Mouse (Mus musculus) CH12.LX (cell line): ENCODE measurements around the gene Sephs2. TPM values are rescaled to one million over a fixed set of nuclear protein-coding genes. Genes with fewer than 3 reads are reported as not detected.
A peak's percentile ranks its signal among the peaks of the same experiment; 100 is the strongest.

Source experiments
- DNase-seq: peaks from one replicate; pipeline ENCODE4 v3.0.0-alpha.2; 2013; ENCODE audit errors: extremely low read depth
- H3K27ac ChIP-seq: 2 replicates; pipeline ENCODE4 v1.5.1; 2012; ENCODE audit warnings: low read depth, mild to moderate bottlenecking, control low read depth, moderate library complexity; ENCODE audit not compliant: insufficient read depth
- H3K27me3 ChIP-seq: replicated peaks from 2 replicates; pipeline ENCODE3; 2012; ENCODE audit warnings: inconsistent platforms
- H3K36me3 ChIP-seq, 2 experiments: replicated peaks in 1 of 2; 2 replicates each; pipeline versions ENCODE3 to v1.6.1; 2012; ENCODE audit warnings: inconsistent platforms in 1 of 2, low read length in 1 of 2, mild to moderate bottlenecking in 1 of 2, mixed read lengths in 1 of 2, moderate library complexity in 1 of 2; ENCODE audit not compliant: control insufficient read depth in 1 of 2, insufficient read depth in 1 of 2
- H3K4me1 ChIP-seq, 2 experiments: 2 replicates each; pipeline ENCODE4 v1.6.1; 2012; ENCODE audit warnings: inconsistent platforms in 1 of 2, moderate library complexity in 1 of 2; ENCODE audit not compliant: insufficient read depth in 2 of 2, control insufficient read depth in 1 of 2
- H3K4me2 ChIP-seq: 2 replicates; pipeline ENCODE4 v1.6.1; 2012; ENCODE audit warnings: low read depth, mild to moderate bottlenecking, control low read depth; ENCODE audit not compliant: poor library complexity, insufficient read depth, severe bottlenecking
- H3K4me3 ChIP-seq, 3 experiments: fragments of 150-350 bp in 1 of 3; sonication (generic) in 1 of 3; replicated peaks in 1 of 3; 2 replicates each; pipeline versions ENCODE3 to v1.5.1; 2011 to 2012; ENCODE audit warnings: low read depth in 2 of 3, low read length in 2 of 3, mild to moderate bottlenecking in 2 of 3, moderate library complexity in 2 of 3, control low read depth in 1 of 3, improper control_type of control experiment in 1 of 3, inconsistent platforms in 1 of 3, mixed read lengths in 1 of 3; ENCODE audit not compliant: poor library complexity in 1 of 3
- H3K79me2 ChIP-seq: replicated peaks from 2 replicates; pipeline ENCODE4 v1.6.1; 2012; ENCODE audit warnings: mild to moderate bottlenecking, moderate library complexity; ENCODE audit not compliant: control insufficient read depth, poor library complexity, insufficient read depth, severe bottlenecking; ENCODE audit errors: extremely low read depth
- H3K9ac ChIP-seq: 2 replicates; pipeline ENCODE4 v1.6.1; 2012; ENCODE audit warnings: low read depth, mild to moderate bottlenecking, control low read depth, moderate library complexity; ENCODE audit not compliant: insufficient read depth
- H3K9me3 ChIP-seq: replicated peaks from 2 replicates; pipeline ENCODE3; 2012; ENCODE audit warnings: low read length, inconsistent platforms, mixed read lengths
- BHLHE40 ChIP-seq: IDR thresholded peaks from 2 replicates; pipeline ENCODE4 v1.6.1; 2011; ENCODE audit warnings: mild to moderate bottlenecking, low read depth, low read length, improper control_type of control experiment
- CHD1 ChIP-seq: IDR thresholded peaks from 2 replicates; pipeline ENCODE4 v1.6.1; 2012; ENCODE audit warnings: low read depth, low read length, improper control_type of control experiment, inconsistent platforms
- CHD2 ChIP-seq: IDR thresholded peaks from 2 replicates; pipeline ENCODE4 v1.6.1; 2011; ENCODE audit warnings: low read length, improper control_type of control experiment
- CTCF ChIP-seq, 2 experiments: IDR thresholded peaks in 1 of 2; conservative IDR thresholded peaks in 1 of 2; 2 replicates each; pipeline ENCODE4 v1.5.1; 2011 to 2012; ENCODE audit warnings: low read depth in 2 of 2, low read length in 2 of 2, improper control_type of control experiment in 1 of 2, inconsistent platforms in 1 of 2, mild to moderate bottlenecking in 1 of 2, moderate library complexity in 1 of 2
- E2F4 ChIP-seq: IDR thresholded peaks from 2 replicates; pipeline ENCODE4 v1.6.1; 2011; ENCODE audit warnings: low read depth, low read length, improper control_type of control experiment; ENCODE audit not compliant: insufficient replicate concordance
- ELF1 ChIP-seq: IDR thresholded peaks from 2 replicates; pipeline ENCODE4 v1.6.1; 2014; ENCODE audit warnings: low read depth, mild to moderate bottlenecking, inconsistent platforms, low read length, improper control_type of control experiment
- EP300 ChIP-seq: IDR thresholded peaks from 2 replicates; pipeline ENCODE4 v1.6.1; 2011; ENCODE audit warnings: low read length, improper control_type of control experiment
- ETS1 ChIP-seq: conservative IDR thresholded peaks from 2 replicates; pipeline ENCODE4 v1.6.1; 2012; ENCODE audit warnings: low read depth, mild to moderate bottlenecking, inconsistent platforms, low read length, improper control_type of control experiment, moderate library complexity
- GABPA ChIP-seq: IDR thresholded peaks from 2 replicates; pipeline ENCODE4 v1.6.1; 2012; ENCODE audit warnings: low read depth, low read length, improper control_type of control experiment, inconsistent platforms; ENCODE audit not compliant: insufficient replicate concordance
- HCFC1 ChIP-seq: IDR thresholded peaks from 2 replicates; pipeline ENCODE4 v1.6.1; 2012; ENCODE audit warnings: low read depth, mild to moderate bottlenecking, inconsistent platforms, low read length, improper control_type of control experiment
- IRF4 ChIP-seq: IDR thresholded peaks from 2 replicates; pipeline ENCODE4 v1.6.1; 2014; ENCODE audit warnings: low read depth, mild to moderate bottlenecking, inconsistent platforms, low read length, improper control_type of control experiment
- JUN ChIP-seq: IDR thresholded peaks from 2 replicates; pipeline ENCODE4 v1.6.1; 2011; ENCODE audit warnings: low read depth, mild to moderate bottlenecking, low read length, improper control_type of control experiment, moderate library complexity; ENCODE audit not compliant: insufficient read depth
- JUND ChIP-seq: conservative IDR thresholded peaks from 2 replicates; pipeline ENCODE4 v1.6.1; 2011; ENCODE audit warnings: low read depth, low read length, improper control_type of control experiment
- KAT2A ChIP-seq: IDR thresholded peaks from 2 replicates; pipeline ENCODE4 v1.6.1; 2012; ENCODE audit warnings: low read length, improper control_type of control experiment, inconsistent platforms; ENCODE audit not compliant: insufficient replicate concordance
- MAFK ChIP-seq: IDR thresholded peaks from 2 replicates; pipeline ENCODE4 v1.6.1; 2011; ENCODE audit warnings: low read length, improper control_type of control experiment; ENCODE audit not compliant: insufficient replicate concordance
- MAZ ChIP-seq: IDR thresholded peaks from 2 replicates; pipeline ENCODE4 v1.6.1; 2012; ENCODE audit warnings: low read depth, mild to moderate bottlenecking, inconsistent platforms, low read length, improper control_type of control experiment, moderate library complexity
- MEF2A ChIP-seq: IDR thresholded peaks from 2 replicates; pipeline ENCODE4 v1.6.1; 2014; ENCODE audit warnings: low read depth, mild to moderate bottlenecking, inconsistent platforms, low read length, improper control_type of control experiment, borderline replicate concordance
- MXI1 ChIP-seq: IDR thresholded peaks from 2 replicates; pipeline ENCODE4 v1.6.1; 2011; ENCODE audit warnings: mild to moderate bottlenecking, low read depth, low read length, improper control_type of control experiment
- MYC ChIP-seq: IDR thresholded peaks from 2 replicates; pipeline ENCODE4 v1.6.1; 2011; ENCODE audit warnings: low read depth, mild to moderate bottlenecking, improper control_type of control experiment, low read length
- NELFE ChIP-seq: IDR thresholded peaks from 2 replicates; pipeline ENCODE4 v1.6.1; 2011; ENCODE audit warnings: low read depth, low read length, improper control_type of control experiment
- NRF1 ChIP-seq: IDR thresholded peaks from 2 replicates; pipeline ENCODE4 v1.6.1; 2014; ENCODE audit warnings: low read depth, mild to moderate bottlenecking, inconsistent platforms, low read length, improper control_type of control experiment, moderate library complexity
- POLR2AphosphoS2 ChIP-seq: IDR thresholded peaks from 2 replicates; pipeline ENCODE4 v1.6.1; 2011; ENCODE audit warnings: low read depth, low read length, improper control_type of control experiment
- RAD21 ChIP-seq: IDR thresholded peaks from 2 replicates; pipeline ENCODE4 v1.6.1; 2011; ENCODE audit warnings: low read depth, mild to moderate bottlenecking, low read length, improper control_type of control experiment, moderate library complexity
- RCOR1 ChIP-seq: conservative IDR thresholded peaks from 2 replicates; pipeline ENCODE4 v1.6.1; 2012; ENCODE audit warnings: low read depth, mild to moderate bottlenecking, inconsistent platforms, low read length, improper control_type of control experiment
- SIN3A ChIP-seq: IDR thresholded peaks from 2 replicates; pipeline ENCODE4 v1.6.1; 2012; ENCODE audit warnings: low read length, improper control_type of control experiment, inconsistent platforms
- SMC3 ChIP-seq: IDR thresholded peaks from 2 replicates; pipeline ENCODE4 v1.6.1; 2011; ENCODE audit warnings: low read depth, low read length, improper control_type of control experiment
- TBP ChIP-seq: conservative IDR thresholded peaks from 2 replicates; pipeline ENCODE4 v1.6.1; 2011; ENCODE audit warnings: low read depth, low read length, improper control_type of control experiment
- TCF12 ChIP-seq: IDR thresholded peaks from 2 replicates; pipeline ENCODE4 v1.6.1; 2014; ENCODE audit warnings: low read depth, mild to moderate bottlenecking, inconsistent platforms, low read length, improper control_type of control experiment
- UBTF ChIP-seq: IDR thresholded peaks from 2 replicates; pipeline ENCODE4 v1.6.1; 2012; ENCODE audit warnings: low read depth, mild to moderate bottlenecking, inconsistent platforms, low read length, improper control_type of control experiment, moderate library complexity
- USF2 ChIP-seq: conservative IDR thresholded peaks from 2 replicates; pipeline ENCODE4 v1.6.1; 2011; ENCODE audit warnings: low read depth, low read length, improper control_type of control experiment
- ZKSCAN1 ChIP-seq: IDR thresholded peaks from 2 replicates; pipeline ENCODE4 v1.6.1; 2012; ENCODE audit warnings: low read depth, inconsistent platforms, low read length, improper control_type of control experiment, borderline replicate concordance
- ZNF384 ChIP-seq: IDR thresholded peaks from 2 replicates; pipeline ENCODE4 v1.6.1; 2012; ENCODE audit warnings: low read depth, low read length, improper control_type of control experiment, inconsistent platforms
- dilution Hi-C: fragments of 300-500 bp; cut with MboI; formaldehyde crosslinking; loops from 2 replicates; pipeline ENCODE4 v1.14.3; 2020; ENCODE audit warnings: low sequenced_read_pairs; ENCODE audit not compliant: extremely low pct_unique_long_range_greater_than_20kb, extremely low pct_ligation_motif_present
- in situ Hi-C: fragments of 300-500 bp; cut with MboI; formaldehyde crosslinking; loops from 3 replicates; pipeline ENCODE4 v1.14.3; 2019; ENCODE audit warnings: low sequenced_read_pairs, low pct_ligation_motif_present, low pct_unique_long_range_greater_than_20kb, mixed read lengths
- polyA plus RNA-seq: library from polyadenylated mRNA; unstranded; fragments of >175 nt; gene quantifications from 2 replicates; pipeline ENCODE4 v1.2.1, GENCODE M21; 2012; ENCODE audit warnings: low read depth; ENCODE audit not compliant: insufficient read length
- total RNA-seq, 2 experiments: library from RNA; depleted of rRNA; stranded (reverse); fragments of 300-350 nt in 1 of 2; fragments of >200 nt in 1 of 2; gene quantifications; 2 replicates each; pipeline ENCODE4 v1.2.3; 2012 to 2014

Gene Sephs2
- total and polyA plus RNA-seq, 3 experiments = 159 to 209 (median 203) TPM

GRCm38 (mm10) chr7:127281114-127281513 lies 7.3 kb upstream of the Sephs2 start:
- H3K27ac ChIP-seq = no peak overlapping the region
- H3K27me3 ChIP-seq = no peaks in the 10 kb centered on the region
- peaks cover 0 to under 1% of the 10 kb centered on the region in 2 experiments for H3K36me3 ChIP-seq
- no peaks in the 10 kb centered on the region for H3K9me3 ChIP-seq
- TF ChIP-seq JUN = no peak
- TF ChIP-seq, all 38 proteins: peak for 0
- Histone ChIP-seq H3K79me2 (no peaks in the 10 kb centered on the region), H3K4me2 (no peak overlapping the region), H3K4me3 (no peak overlapping the region), H3K9ac (no peak overlapping the region), H3K4me1 (peaks cover 37 to 77% of the 10 kb centered on the region in 2 experiments)
- DNase-seq = no peak
- in situ Hi-C loops = no loop called here
- dilution Hi-C loops = no loop called here

DNA sequence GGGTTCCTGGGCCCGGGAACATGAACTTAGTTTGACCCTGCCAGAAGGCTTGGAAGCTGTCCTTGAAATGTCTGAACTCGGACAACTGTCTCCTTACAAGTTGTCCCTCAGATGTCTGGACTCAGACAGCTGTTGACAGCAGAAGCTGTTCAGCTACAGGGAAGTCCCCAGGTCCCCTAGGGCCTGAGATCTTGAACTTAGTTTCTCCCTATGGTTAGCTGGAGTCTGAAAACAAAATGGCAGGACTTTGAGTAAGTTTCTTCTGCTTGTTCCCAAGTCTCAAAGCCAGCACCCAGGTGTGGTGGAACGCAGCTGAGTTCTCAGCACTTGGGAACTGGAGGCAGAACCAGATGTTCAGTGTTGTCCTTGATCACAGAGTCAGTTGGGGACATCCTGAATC lies 6.2 kb upstream of the Sephs2 start:
- dilution Hi-C loops = no loop called here
- peaks cover 34 to 77% of the 10 kb centered on the region in 2 experiments for H3K4me1 ChIP-seq
- in situ Hi-C loops = no loop called here
- H3K27ac ChIP-seq = peak overlapping the region; percentile 93
- no peaks in the 10 kb centered on the region for H3K27me3 ChIP-seq
- no peaks in the 10 kb centered on the region for H3K9me3 ChIP-seq
- peak overlapping the region; percentile 80 for H3K4me2 ChIP-seq
- H3K4me3 ChIP-seq = peak overlapping the region in 1 of 3 experiments; percentile 19
- H3K36me3 ChIP-seq = no peaks in the 10 kb centered on the region
- peak; percentile 65 for DNase-seq
- H3K9ac ChIP-seq = peak overlapping the region; percentile 79; the same call in 1 of the 2 replicates
- H3K79me2 ChIP-seq = no peaks in the 10 kb centered on the region
- no peak for TF ChIP-seq SMC3
- TF ChIP-seq CTCF (conservative IDR thresholded peaks at IDR 0.05 in 1 of 2, IDR thresholded peaks at IDR 0.05 in 1 of 2; ENCODE audit: low read depth in 2 of 2, low read length in 2 of 2) = no peak
- no peak; the same call in none of the 2 replicates for TF ChIP-seq IRF4
- 0 out of 2 replicates have a peak, but pooled peaks have one; percentile 17 for TF ChIP-seq MEF2A
- no peak for TF ChIP-seq MAZ
- no peak for TF ChIP-seq TBP
- TF ChIP-seq JUN = no peak
- no peak for TF ChIP-seq RAD21
- TF ChIP-seq UBTF = no peak
- TF ChIP-seq NRF1 = 0 out of 2 replicates have a peak, but pooled peaks have one; percentile 5
- TF ChIP-seq TCF12 = peak; percentile 29; the same call in 1 of the 2 replicates
- 0 out of 2 replicates have a peak, but pooled peaks have one; percentile 11 for TF ChIP-seq MXI1
- peak; percentile 34; the same call in 1 of the 2 replicates for TF ChIP-seq CHD1
- no peak for TF ChIP-seq ZNF384
- no peak for TF ChIP-seq CHD2
- TF ChIP-seq MAFK = no peak
- TF ChIP-seq E2F4 = no peak
- TF ChIP-seq EP300 = no peak
- TF ChIP-seq USF2 = no peak
- TF ChIP-seq MYC = no peak
- peak; percentile 75 for TF ChIP-seq SIN3A
- TF ChIP-seq HCFC1 = no peak; the same call in 1 of the 2 replicates
- TF ChIP-seq ETS1 = peak; percentile 62
- TF ChIP-seq BHLHE40 = 0 out of 2 replicates have a peak, but pooled peaks have one; percentile 12
- TF ChIP-seq ELF1 = no peak
- no peak for TF ChIP-seq JUND
- TF ChIP-seq NELFE = no peak
- no peak for TF ChIP-seq POLR2AphosphoS2
- TF ChIP-seq RCOR1 = no peak
- TF ChIP-seq ZKSCAN1 = no peak
- TF ChIP-seq KAT2A = no peak
- TF ChIP-seq GABPA = no peak
